Comparison of ENCODE assay signal across 27 mouse cellular contexts in the genomic region with DNA sequence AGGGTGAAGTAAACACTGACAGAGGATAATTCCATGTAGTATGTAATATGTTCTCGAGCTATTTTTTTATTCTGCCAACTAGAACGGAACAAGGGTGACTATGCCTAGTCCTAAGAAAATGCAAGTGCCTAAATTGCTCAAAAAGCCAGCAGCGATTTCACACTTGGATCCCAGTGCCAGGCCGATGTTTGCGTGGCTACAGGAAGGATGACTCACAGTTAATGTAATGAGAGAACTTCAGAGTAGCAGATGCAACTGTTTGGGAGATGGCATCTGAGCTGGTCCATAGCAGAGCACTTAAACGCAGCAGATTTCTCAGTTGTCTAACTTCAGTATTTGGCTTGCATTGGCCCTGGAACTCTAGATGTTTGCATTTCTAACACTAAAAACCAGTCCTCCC.
A peak's percentile ranks its signal among the peaks of the same experiment; 100 is the strongest.
DNase-seq lines count a peak whose midpoint lies in the region; ATAC-seq lines count a peak whose summit lies in the region.
"Had no signal": no experiment of that assay in that cellular context is flagged by ENCODE, and none has a peak within 500 bp of the region (broad histone marks: within the 10 kb centered on the region; RNA-seq: fewer than 3 reads in every experiment).

No protein-coding gene starts in this region.

- H3K4me2 ChIP-seq in intestine, embryonic 15.5 days (replicated peaks), result no peak overlapping the region
- H3K4me2 ChIP-seq: embryonic facial prominence, embryonic 13.5 days; embryonic facial prominence, embryonic 15.5 days; forebrain, embryonic 12.5 days had no signal

- 82% methylated on average over 6 of the region's 6 CpGs for WGBS in intestine, embryonic 15.5 days

- H3K27ac ChIP-seq in intestine, embryonic 15.5 days, result no peak overlapping the region
- H3K27ac ChIP-seq: embryonic facial prominence, embryonic 13.5 days; embryonic facial prominence, embryonic 15.5 days; forebrain, embryonic 10.5 days; forebrain, embryonic 12.5 days had no signal

- DNase-seq in frontal cortex, postnatal 10 days (ENCODE audit: low spot score in 2 of 2), result no peak
- DNase-seq in 416B (ENCODE audit: low read depth), result peak; percentile 11
- DNase-seq in brain, adult 2 months (ENCODE audit: low read depth, low spot score), result peak; percentile 53
- DNase-seq in telencephalon, adult 2 months (ENCODE audit: low read depth, low spot score), result peak; percentile 5
- no peak for DNase-seq in kidney, postnatal 10 days
- DNase-seq: adrenal gland, adult 8-10 months; adrenal gland, postnatal 14 days; adrenal gland, postnatal 36 days; cerebellum, adult 11 months; cerebellum, adult 18-20 months; cerebellum, adult 8-10 months; cerebellum, adult 9-11 months; cerebellum, postnatal 14 days; cerebellum, postnatal 36 days; embryo, embryonic 11 days had no signal

- no peaks in the 10 kb centered on the region for H3K9me3 ChIP-seq in intestine, embryonic 15.5 days
- H3K9me3 ChIP-seq: embryonic facial prominence, embryonic 13.5 days; embryonic facial prominence, embryonic 15.5 days; forebrain, embryonic 10.5 days; forebrain, embryonic 12.5 days had no signal

- no peaks in the 10 kb centered on the region for H3K4me1 ChIP-seq in intestine, embryonic 15.5 days (replicated peaks)
- H3K4me1 ChIP-seq: embryonic facial prominence, embryonic 13.5 days; embryonic facial prominence, embryonic 15.5 days; forebrain, embryonic 10.5 days; forebrain, embryonic 12.5 days had no signal

- peak; percentile 41; the same call in 1 of the 2 replicates for ATAC-seq in frontal cortex, adult (ENCODE audit: low TSS enrichment)
- no peak for ATAC-seq in intestine, embryonic 15.5 days
- ATAC-seq in granulocyte monocyte progenitor cell, adult 5-6 weeks (replicated peaks; ENCODE audit: poor library complexity, severe bottlenecking), result no peak
- ATAC-seq: activated CD4-positive, CD25-positive, alpha-beta regulatory T cell, adult 4 months; forebrain, embryonic 14.5 days; forebrain, embryonic 16.5 days; Patski had no signal

- no peak overlapping the region for H3K4me3 ChIP-seq in intestine, embryonic 15.5 days (replicated peaks)
- H3K4me3 ChIP-seq: embryonic facial prominence, embryonic 13.5 days; embryonic facial prominence, embryonic 15.5 days; erythroblast, embryonic 14.5 days; forebrain, embryonic 10.5 days; forebrain, embryonic 12.5 days had no signal

- no peak overlapping the region for H3K9ac ChIP-seq in intestine, embryonic 15.5 days
- H3K9ac ChIP-seq: embryonic facial prominence, embryonic 13.5 days; embryonic facial prominence, embryonic 15.5 days; forebrain, embryonic 12.5 days had no signal

- H3K36me3 ChIP-seq in intestine, embryonic 15.5 days, result no peaks in the 10 kb centered on the region
- H3K36me3 ChIP-seq: embryonic facial prominence, embryonic 13.5 days; embryonic facial prominence, embryonic 15.5 days; forebrain, embryonic 10.5 days; forebrain, embryonic 12.5 days had no signal

- H3K27me3 ChIP-seq in intestine, embryonic 15.5 days (replicated peaks), result no peaks in the 10 kb centered on the region
- H3K27me3 ChIP-seq: embryonic facial prominence, embryonic 13.5 days; embryonic facial prominence, embryonic 15.5 days; forebrain, embryonic 12.5 days; Patski had no signal

Comparison
In these comparisons a context has a peak if more than half of its experiments do, and no peak if none do; other contexts are left out.
1. DNase-seq: peak in 416B (single experiment), brain, adult 2 months (single experiment) and telencephalon, adult 2 months (single experiment); none in frontal cortex, postnatal 10 days (0 of 2) and kidney, postnatal 10 days (single experiment).